Mouse (Mus musculus) forebrain, embryonic 13.5 days (tissue): ENCODE data around the gene Ankra2. TPM values are rescaled to one million over a fixed set of nuclear protein-coding genes. Genes with fewer than 3 reads are reported as not detected.

Experiments
- ATAC-seq: fragments of 200-750 bp; cut with Nextera tagmentation; 2 replicates; pipeline ENCODE4 v1.8.0; 2017
- H3K27ac ChIP-seq: fragments of 300-500 bp; sonication (generic); 2 replicates; pipeline ENCODE4 v1.5.1; 2015; ENCODE audit warnings: inconsistent platforms, mild to moderate bottlenecking, moderate library complexity
- H3K27me3 ChIP-seq: fragments of 300-500 bp; sonication (generic); 2 replicates; pipeline ENCODE4 v1.6.1; 2015; ENCODE audit warnings: mild to moderate bottlenecking, inconsistent platforms
- H3K36me3 ChIP-seq: fragments of 300-500 bp; sonication (generic); 2 replicates; pipeline ENCODE4 v1.6.1; 2015; ENCODE audit warnings: mild to moderate bottlenecking, inconsistent platforms; ENCODE audit not compliant: poor library complexity, severe bottlenecking
- H3K4me1 ChIP-seq: fragments of 300-500 bp; sonication (generic); 2 replicates; pipeline ENCODE4 v1.6.1; 2015; ENCODE audit warnings: inconsistent platforms
- H3K4me2 ChIP-seq: fragments of 300-500 bp; sonication (generic); 2 replicates; pipeline ENCODE4 v1.6.1; 2015; ENCODE audit warnings: inconsistent platforms, mild to moderate bottlenecking, moderate library complexity
- H3K4me3 ChIP-seq: fragments of 300-500 bp; sonication (generic); 2 replicates; pipeline ENCODE4 v1.5.1; 2015; ENCODE audit warnings: mild to moderate bottlenecking, inconsistent platforms
- H3K9ac ChIP-seq: fragments of 300-500 bp; sonication (generic); 2 replicates; pipeline ENCODE4 v1.6.1; 2015; ENCODE audit warnings: mild to moderate bottlenecking, inconsistent platforms
- H3K9me3 ChIP-seq: fragments of 300-500 bp; sonication (generic); replicated peaks from 2 replicates; pipeline ENCODE4 v1.6.1; 2016; ENCODE audit warnings: inconsistent platforms
- WGBS: fragments of 180-500 bp; shearing (Covaris S2); methylation state at CpG from one replicate; pipeline ENCODE4 v1.1.7; 2015; 5-methylcytosine and 5-hydroxymethylcytosine counted together
- polyA plus RNA-seq: library from polyadenylated mRNA; unstranded; fragments of >200 nt; fragmentation: Nextera tagmentation; extraction: Ambion mirVana; gene quantifications from 2 replicates; pipeline ENCODE4 v1.2.1, GENCODE M21; 2015

Gene Ankra2
- 43.3 and 45.8 TPM in 2 replicates for polyA plus RNA-seq

DNA sequence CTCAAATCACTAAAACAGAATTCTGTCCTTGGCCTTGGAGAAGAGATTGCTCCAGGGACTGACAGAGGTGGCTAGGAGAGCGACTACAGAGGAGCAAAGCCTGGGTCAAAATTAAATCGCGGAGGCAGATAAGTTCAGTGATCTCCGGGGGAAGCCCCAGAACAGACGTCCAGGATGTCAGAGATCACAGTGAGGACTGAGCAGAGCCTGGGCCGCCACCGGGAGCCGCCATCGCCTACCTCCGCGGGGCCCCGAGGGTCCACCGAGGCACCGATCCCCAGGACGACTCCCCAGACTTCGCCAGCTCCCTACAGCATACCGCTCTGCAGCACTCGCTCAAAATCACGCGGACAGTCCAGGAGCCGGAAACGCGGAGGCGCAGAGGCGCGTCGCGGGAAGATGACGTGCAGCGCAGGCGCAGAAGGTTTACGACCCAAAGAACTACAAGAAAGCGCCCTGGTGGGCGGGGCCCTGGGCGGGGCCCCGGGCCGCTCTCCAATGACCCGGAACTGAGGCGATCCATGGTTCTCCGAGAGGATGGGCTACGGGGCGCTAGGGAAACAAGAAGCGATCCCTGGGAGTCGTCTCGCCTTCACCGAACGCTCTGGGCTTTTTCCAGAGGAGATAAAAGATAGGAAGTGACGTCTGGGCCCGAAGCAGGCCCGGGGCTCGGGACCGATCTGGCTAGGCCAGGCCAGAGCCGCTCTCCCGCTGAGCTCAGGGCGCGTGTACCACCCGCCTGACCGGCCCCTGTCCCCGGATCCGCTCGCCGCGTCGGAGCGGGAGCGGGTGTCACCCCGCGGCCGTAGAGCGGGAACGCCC is at the start of gene Ankra2, which contains the start of gene Utp15:
Gene Ankra2, plus strand, starts transcription at position 439 of the 822 bp plus-strand sequence.
Gene Utp15, minus strand, starts transcription at position 406 of the 822 bp plus-strand sequence.
- ATAC-seq = peak; percentile 99
- Histone ChIP-seq H3K4me2 (peak within 1 kb of the TSS; percentile 90), H3K36me3 (peaks cover 27% of the 10 kb centered on the region), H3K4me1 (peaks cover 24% of the 10 kb centered on the region), H3K9ac (peak within 1 kb of the TSS; percentile 87), H3K9me3 (no peaks in the 10 kb centered on the region), H3K27me3 (no peaks in the 10 kb centered on the region), H3K27ac (peak within 1 kb of the TSS; percentile 96), H3K4me3 (peak within 1 kb of the TSS; percentile 87)
- under 1% methylated on average over 71 of the region's 71 CpGs for WGBS

DNA sequence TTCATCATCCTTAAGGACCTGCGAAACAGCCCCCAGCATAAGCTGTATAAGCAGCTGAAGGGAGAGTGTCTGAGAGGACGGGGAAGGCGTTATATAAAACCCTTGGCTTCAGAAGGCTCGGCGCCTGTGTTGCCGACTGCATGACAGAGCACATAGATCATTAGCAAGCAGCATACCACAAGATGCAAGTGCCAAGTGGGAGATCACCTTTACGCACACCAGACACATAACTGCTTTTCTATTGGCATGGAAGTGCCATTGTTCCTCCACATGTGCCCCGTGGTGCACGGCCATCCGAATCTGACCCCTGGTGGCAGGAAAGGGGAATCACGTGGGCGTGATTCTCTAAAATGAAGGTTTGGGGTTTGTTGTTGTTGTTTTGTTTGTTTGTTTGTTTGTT is 40.0 kb upstream of the Ankra2 start:
- H3K9me3 ChIP-seq = no peaks in the 10 kb centered on the region
- H3K4me3 ChIP-seq = no peak overlapping the region
- no peak overlapping the region for H3K9ac ChIP-seq
- H3K4me2 ChIP-seq = peak overlapping the region; percentile 30; the same call in 1 of the 2 replicates
- 30% methylated on average over 12 of the region's 12 CpGs for WGBS
- no peak overlapping the region for H3K27ac ChIP-seq
- no peaks in the 10 kb centered on the region for H3K36me3 ChIP-seq
- ATAC-seq = peak; percentile 74; the same call in 1 of the 2 replicates
- H3K27me3 ChIP-seq = no peaks in the 10 kb centered on the region
- no peaks in the 10 kb centered on the region for H3K4me1 ChIP-seq

DNA sequence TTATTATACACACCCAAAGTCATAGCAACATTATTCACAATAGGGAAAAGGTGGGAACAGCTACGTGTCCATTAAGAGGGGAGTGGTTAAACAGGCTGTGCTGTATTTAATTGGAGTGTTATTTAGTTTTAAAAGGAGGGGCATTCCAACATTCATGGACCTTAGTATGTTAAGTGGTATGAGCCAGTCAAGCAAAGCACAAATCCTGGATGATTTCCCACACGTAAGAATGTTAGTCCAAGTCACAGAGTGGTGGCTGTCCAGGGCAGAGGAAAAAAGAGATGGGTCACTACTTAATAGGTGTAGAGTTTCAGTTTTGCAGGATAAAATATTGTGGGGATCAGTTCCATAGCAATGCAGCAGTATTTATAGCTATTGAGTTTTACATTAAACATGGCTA is 36.6 kb upstream of the Ankra2 start:
- H3K9ac ChIP-seq = no peak overlapping the region
- 70% methylated on average over 2 of the region's 2 CpGs for WGBS
- no peaks in the 10 kb centered on the region for H3K36me3 ChIP-seq
- H3K27ac ChIP-seq = no peak overlapping the region
- H3K4me1 ChIP-seq = no peaks in the 10 kb centered on the region
- no peaks in the 10 kb centered on the region for H3K27me3 ChIP-seq
- H3K4me3 ChIP-seq = no peak overlapping the region
- H3K9me3 ChIP-seq = no peaks in the 10 kb centered on the region
- ATAC-seq = no peak
- H3K4me2 ChIP-seq = no peak overlapping the region

DNA sequence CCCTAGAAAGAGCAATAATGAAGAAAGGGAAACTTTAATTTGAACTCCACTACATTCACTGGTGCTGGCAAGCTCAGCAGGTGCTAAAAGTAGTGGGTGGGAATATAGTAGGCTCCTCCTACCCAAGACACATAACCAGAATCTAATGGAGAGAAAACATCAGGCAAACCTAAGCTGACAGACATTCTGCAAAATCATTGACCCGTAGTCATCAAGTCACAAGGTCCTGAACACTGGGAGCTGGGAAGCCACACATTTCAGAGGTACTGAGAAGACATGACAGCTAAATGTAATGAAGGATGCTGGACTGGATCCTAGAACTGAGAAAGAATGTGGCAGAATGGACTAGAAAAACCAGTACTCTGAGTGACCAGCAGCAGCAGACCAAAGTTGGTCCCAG is 32.4 kb upstream of the Ankra2 start:
- Histone ChIP-seq H3K27me3 (no peaks in the 10 kb centered on the region), H3K4me1 (no peaks in the 10 kb centered on the region), H3K36me3 (no peaks in the 10 kb centered on the region), H3K9ac (no peak overlapping the region), H3K4me3 (no peak overlapping the region), H3K9me3 (no peaks in the 10 kb centered on the region), H3K4me2 (no peak overlapping the region), H3K27ac (no peak overlapping the region)
- ATAC-seq = no peak
- 93% methylated on average over 1 of the region's 1 CpGs for WGBS

DNA sequence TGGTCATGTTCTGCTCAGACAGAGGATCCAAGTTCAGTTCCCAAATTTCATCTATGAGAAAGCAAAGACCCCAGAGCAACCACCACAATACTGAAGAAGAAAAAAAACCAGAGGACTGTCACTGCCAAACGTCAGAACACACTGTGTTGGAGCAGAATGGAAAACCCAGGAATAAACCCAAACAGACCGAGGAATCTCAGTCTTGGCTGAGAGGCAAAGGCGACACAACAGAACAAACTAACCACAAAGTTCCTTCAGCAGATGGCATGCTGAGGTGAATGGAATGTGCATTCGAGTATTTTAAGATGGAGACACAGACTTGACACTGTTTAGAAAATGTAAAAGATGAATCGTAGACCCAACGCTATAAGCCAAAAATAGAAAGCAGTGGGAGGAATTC is 27.4 kb upstream of the Ankra2 start:
- Histone ChIP-seq H3K9me3 (no peaks in the 10 kb centered on the region), H3K36me3 (no peaks in the 10 kb centered on the region), H3K4me1 (no peaks in the 10 kb centered on the region), H3K27ac (no peak overlapping the region), H3K4me2 (no peak overlapping the region), H3K27me3 (0 out of 2 replicates have a peak, but pooled peaks cover 4% of the 10 kb centered on the region), H3K9ac (no peak overlapping the region), H3K4me3 (no peak overlapping the region)
- WGBS = 83% methylated on average over 6 of the region's 6 CpGs
- no peak for ATAC-seq

DNA sequence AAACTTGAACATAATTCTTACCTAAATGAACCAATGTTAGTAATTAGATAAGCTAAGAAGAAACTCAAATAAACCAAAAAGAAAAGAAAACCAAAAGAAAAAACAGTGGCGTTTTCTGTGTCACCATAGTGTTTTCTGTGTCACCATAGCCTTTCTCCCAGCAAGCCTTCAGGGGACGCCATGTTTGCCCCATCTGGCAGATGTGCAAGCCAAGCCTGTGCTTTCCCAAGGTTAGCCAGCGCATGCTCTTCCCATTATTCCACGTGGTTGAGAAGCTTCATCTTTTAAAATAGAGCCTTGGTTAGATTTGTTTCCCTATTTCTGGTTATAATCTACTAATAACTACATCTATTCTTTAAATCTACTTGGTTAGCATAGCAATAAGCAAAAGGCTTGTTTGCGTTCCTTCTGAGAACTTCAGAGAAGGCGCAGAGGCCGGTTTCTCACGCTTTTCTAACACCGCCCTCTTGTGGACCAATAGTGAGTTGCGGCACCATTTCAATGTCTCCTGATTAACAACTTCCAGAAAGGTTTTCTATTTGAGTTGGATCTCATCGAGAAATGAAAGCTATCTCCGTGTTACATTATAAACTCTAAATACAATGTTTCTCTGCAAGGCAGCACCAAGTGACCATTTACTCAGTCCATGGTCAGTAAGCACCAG is 22.8 kb upstream of the Ankra2 start:
- Histone ChIP-seq H3K27me3 (0 out of 2 replicates have a peak, but pooled peaks cover 4% of the 10 kb centered on the region), H3K4me1 (peaks cover 4% of the 10 kb centered on the region; the same call in 1 of the 2 replicates), H3K4me2 (no peak overlapping the region), H3K36me3 (no peaks in the 10 kb centered on the region), H3K9ac (no peak overlapping the region), H3K4me3 (no peak overlapping the region), H3K9me3 (no peaks in the 10 kb centered on the region), H3K27ac (no peak overlapping the region)
- no peak for ATAC-seq
- 18% methylated on average over 12 of the region's 12 CpGs for WGBS

DNA sequence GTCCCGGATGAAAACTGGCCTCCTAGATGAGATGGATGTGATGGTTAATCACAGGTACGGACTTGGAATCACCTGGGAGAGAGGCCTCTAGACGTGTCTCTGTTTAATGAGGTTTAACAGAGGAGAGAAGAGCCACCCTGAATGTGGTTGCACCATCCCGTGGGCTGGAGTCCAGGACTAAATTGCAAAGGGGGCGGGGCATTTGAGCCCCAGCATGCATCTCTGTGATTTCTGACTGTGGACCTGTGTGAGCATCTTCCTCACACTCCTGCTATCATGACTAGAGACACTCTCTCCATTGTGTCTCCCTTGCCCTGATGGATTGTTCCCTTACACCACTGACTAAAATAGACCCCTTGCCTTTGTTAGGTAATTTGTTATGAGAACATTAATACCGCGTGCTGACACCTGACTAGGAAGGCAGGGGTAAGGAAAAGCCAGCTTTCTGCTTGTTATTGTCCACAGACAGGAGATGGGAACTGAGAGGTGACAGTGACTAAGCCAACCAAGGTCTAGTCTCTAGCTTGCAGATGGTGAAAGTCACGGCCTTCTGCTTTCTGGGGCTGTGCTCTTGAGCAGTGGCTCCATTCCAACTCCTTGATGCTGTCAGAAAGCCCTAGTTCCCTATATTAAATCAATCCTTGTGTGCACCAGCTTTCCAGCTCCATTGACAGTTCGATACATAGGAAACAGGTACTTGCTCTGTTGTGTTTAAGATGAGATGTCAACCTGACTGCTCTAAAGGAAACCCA is 21.2 kb upstream of the Ankra2 start:
- H3K9me3 ChIP-seq = no peaks in the 10 kb centered on the region
- WGBS = 69% methylated on average over 9 of the region's 9 CpGs
- H3K4me2 ChIP-seq = no peak overlapping the region
- no peak overlapping the region for H3K4me3 ChIP-seq
- H3K36me3 ChIP-seq = peaks cover 2% of the 10 kb centered on the region; the same call in 1 of the 2 replicates
- no peak overlapping the region for H3K27ac ChIP-seq
- H3K27me3 ChIP-seq = 0 out of 2 replicates have a peak, but pooled peaks cover 4% of the 10 kb centered on the region
- no peak for ATAC-seq
- H3K9ac ChIP-seq = no peak overlapping the region
- H3K4me1 ChIP-seq = peaks cover 4% of the 10 kb centered on the region; the same call in 1 of the 2 replicates

DNA sequence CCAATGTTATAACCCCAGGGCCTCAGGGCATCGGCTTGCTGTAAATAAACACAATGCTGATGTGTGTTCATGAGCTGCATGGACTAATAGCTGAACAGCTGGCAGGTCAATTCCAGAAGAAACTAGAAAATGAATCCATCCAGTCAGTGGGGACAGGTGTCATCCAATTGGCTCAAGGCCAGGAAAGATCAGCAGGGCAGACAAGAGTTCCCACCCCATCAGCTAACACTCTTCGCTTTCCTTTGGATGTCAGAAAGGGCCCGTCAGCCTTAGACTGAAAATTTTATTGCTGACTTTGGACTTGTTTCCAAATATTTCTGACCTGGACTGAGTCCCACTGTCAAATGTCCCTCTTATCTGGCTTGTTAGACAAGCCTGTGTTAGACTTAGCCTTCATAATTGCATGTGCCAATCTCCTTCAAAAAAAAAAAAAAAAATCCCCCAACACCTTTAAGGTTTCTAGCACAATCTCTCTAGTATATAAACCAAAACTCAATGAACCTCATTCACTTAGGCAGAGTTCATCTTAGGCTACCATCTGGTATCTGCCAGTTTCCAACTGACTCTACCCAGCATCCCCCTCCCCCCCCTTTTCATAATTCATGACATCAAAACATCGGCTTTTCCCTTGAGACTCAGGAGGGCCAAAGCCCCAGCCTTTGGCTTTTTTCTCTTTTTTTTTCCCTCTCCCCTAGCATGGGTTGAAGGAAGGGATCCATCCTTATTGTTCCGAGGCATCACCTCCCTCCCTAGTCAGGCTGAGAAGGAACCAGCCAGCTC is 18.1 kb upstream of the Ankra2 start:
- H3K9me3 ChIP-seq = no peaks in the 10 kb centered on the region
- ATAC-seq = no peak
- no peak overlapping the region for H3K27ac ChIP-seq
- no peak overlapping the region for H3K9ac ChIP-seq
- 67% methylated on average over 5 of the region's 5 CpGs for WGBS
- no peak overlapping the region for H3K4me2 ChIP-seq
- H3K4me1 ChIP-seq = peaks cover 4% of the 10 kb centered on the region; the same call in 1 of the 2 replicates
- H3K36me3 ChIP-seq = peaks cover 29% of the 10 kb centered on the region
- H3K4me3 ChIP-seq = no peak overlapping the region
- no peaks in the 10 kb centered on the region for H3K27me3 ChIP-seq

DNA sequence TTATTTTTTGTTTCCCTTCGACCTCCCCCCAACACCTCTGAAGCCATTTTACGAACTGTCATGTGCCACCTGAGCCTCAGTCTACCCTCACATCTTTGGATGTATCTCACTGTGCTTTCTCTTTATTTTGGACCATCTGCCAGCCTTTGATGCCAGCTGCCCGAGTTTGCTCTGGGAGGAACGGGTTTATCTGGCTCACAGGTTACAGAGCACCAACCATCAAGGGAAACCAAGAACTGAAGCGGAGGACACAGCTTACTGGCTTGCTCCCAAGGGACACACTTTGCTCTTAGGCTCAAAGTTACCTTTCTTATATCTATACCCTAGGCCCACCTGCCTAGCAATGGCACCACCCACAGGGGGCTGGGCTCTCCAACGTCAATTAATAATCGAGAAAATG is 17.5 kb upstream of the Ankra2 start:
- ATAC-seq = no peak
- Histone ChIP-seq H3K27me3 (no peaks in the 10 kb centered on the region), H3K27ac (no peak overlapping the region), H3K4me1 (peaks cover 4% of the 10 kb centered on the region; the same call in 1 of the 2 replicates), H3K9ac (no peak overlapping the region), H3K9me3 (no peaks in the 10 kb centered on the region), H3K4me2 (no peak overlapping the region), H3K36me3 (peaks cover 35% of the 10 kb centered on the region), H3K4me3 (no peak overlapping the region)
- WGBS = 80% methylated on average over 7 of the region's 7 CpGs

DNA sequence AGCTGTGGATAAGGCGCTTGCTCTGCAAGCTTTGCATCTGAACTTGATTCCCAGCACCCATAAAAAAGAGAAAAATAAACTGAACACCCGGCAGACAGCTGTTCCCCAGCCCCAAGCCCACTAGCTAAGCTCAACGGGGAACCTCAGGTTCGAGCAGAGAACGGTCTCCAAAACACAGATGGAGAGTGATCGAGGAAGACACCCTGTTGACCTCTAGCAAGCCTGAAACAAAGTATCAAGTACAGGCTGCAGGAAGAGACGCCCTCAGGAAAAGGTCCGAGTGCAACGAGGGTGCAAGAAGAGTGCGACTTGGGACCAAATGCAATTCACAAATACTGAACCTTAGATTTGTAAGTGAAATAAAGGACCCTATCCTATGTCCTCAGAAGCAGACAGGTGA is 13.3 kb upstream of the Ankra2 start:
- Histone ChIP-seq H3K4me2 (no peak overlapping the region), H3K4me3 (no peak overlapping the region), H3K4me1 (0 out of 2 replicates have a peak, but pooled peaks cover under 1% of the 10 kb centered on the region), H3K9ac (no peak overlapping the region), H3K9me3 (no peaks in the 10 kb centered on the region), H3K27ac (no peak overlapping the region), H3K36me3 (peaks cover 72% of the 10 kb centered on the region), H3K27me3 (no peaks in the 10 kb centered on the region)
- 91% methylated on average over 10 of the region's 10 CpGs for WGBS
- ATAC-seq = no peak

DNA sequence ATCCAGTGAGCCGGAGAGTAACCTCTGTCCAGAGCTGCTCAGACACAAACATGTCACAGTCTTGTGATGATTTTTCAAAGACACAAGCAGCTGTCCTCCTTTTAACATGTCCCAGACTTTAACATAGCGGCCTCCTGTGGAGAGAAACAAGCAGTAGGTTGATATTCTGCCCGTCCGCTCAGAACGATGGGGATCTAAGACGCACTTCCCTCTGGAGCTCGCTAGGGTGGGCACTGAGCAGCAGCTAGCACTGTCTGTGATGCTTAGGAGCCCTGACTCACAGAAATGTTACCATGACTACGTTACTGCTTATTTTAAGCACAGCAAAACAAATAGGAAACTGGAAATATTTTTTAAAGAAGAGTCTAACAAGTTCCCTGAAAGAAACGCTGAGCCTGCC is 8.0 kb upstream of the Ankra2 start:
- H3K4me3 ChIP-seq = no peak overlapping the region
- no peak overlapping the region for H3K4me2 ChIP-seq
- no peaks in the 10 kb centered on the region for H3K4me1 ChIP-seq
- no peaks in the 10 kb centered on the region for H3K27me3 ChIP-seq
- ATAC-seq = no peak
- 76% methylated on average over 9 of the region's 9 CpGs for WGBS
- no peak overlapping the region for H3K9ac ChIP-seq
- peaks cover 88% of the 10 kb centered on the region for H3K36me3 ChIP-seq
- H3K9me3 ChIP-seq = no peaks in the 10 kb centered on the region
- H3K27ac ChIP-seq = no peak overlapping the region
